Mouse (Mus musculus) G1E (cell line): ENCODE results near the gene Ccdc146.

ENCODE experiments used
- CTCF ChIP-seq: IDR thresholded peaks from 2 replicates; pipeline ENCODE4 v1.5.1; 2012; ENCODE audit warnings: low read depth, low read length, inconsistent platforms, mixed read lengths
- GATA1 ChIP-seq: IDR thresholded peaks from 2 replicates; pipeline ENCODE4 v1.6.1; 2012; ENCODE audit warnings: borderline replicate concordance, low read length, inconsistent platforms, mixed read lengths
- GATA2 ChIP-seq: IDR thresholded peaks from 2 replicates; pipeline ENCODE4 v1.6.1; 2012; ENCODE audit warnings: low read depth, low read length, inconsistent platforms, borderline replicate concordance

DNA sequence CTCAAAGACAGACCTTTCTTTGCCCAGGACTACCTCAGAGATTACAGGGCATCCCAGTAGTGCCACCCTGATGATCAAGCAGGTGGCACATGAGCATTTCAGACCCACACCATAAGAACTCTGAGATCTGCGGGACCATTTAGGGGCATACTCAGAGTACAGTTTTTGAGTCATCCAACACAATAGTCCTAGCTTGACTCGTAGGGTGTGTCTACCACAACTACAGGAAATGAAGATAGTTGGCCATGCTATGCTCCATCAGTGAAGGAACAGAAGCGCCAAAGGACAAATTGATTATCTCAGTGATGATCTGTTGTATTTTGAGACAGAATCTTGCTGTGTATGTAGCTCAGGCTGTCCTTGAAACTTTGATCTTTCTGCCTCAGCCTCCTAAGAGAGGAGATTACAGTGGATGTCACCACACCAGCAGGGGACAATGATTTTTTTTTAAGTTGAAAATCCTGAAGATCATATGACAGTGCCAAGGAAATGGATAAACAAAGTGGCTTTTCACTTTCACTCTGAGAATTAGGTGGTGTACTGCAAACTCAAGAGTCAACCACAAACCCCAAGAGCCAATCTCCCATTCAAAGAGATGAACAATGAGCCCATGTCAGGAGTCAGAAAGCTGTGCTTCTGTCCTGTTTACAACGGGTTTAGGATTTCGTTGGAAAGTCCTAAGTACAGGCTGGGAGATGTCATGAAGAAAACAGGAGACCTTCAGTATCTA is 54.1 kb downstream of the Ccdc146 start:
- no peak for TF ChIP-seq CTCF
- TF ChIP-seq GATA1, result no peak
- no peak for TF ChIP-seq GATA2
